Mouse (Mus musculus): ENCODE data around the gene Crot. TPM values are rescaled to one million over a fixed set of nuclear protein-coding genes. Genes with fewer than 3 reads are reported as not detected.
"Not testable (repeated sequence)": the region's sequence is repeated elsewhere in the genome, so short reads cannot be mapped to it uniquely, and the experiment has no call there.

Crot gene
- total RNA-seq, 2 experiments from 2014 or later, result 22.5 to 27.4 TPM

DNA sequence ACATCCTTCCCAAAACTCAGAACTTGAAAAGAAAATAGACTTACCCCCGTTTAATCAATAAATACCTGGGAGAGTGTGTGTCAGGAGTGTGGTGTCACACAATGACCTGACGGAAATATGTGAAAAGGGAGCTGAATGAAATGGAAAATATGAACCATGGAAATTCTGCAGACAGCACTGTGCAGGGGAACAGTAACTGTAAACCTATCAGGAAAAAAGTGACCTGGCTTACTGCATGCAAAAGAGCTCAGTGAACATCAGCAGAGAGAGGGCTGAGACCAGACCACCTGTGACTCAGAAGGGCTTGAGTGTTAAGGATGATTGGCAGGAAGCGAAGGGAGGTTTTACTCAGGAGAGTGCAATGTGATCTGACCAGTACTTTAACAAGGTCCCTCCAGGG is 11.7 kb downstream of the Crot start:
- Histone ChIP-seq H3K4me3 (no peak overlapping the region), H3K27ac (no peak overlapping the region)
- DNase-seq (ENCODE audit: low spot score in 2 of 2), result no peak
- no peak for TF ChIP-seq CTCF (conservative IDR thresholded peaks at IDR 0.05)

DNA sequence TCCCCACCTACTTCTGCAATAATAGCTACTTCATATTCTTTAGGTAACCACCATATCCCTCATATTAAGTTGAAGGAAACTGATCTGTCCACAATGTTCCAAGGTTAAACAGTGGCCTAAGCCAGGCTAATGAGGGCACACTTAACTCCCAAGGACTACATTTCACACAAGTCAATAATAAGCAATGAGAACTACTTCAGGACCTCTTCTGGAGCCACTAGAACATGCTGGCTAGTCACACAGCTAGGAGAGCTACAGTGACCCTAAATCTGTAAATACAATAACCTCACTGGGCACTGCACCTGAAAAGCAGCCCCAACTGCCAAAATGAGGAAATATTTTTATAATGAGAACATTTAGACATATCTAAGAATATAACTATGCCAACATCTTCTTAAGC is 22.4 kb downstream of the Crot start:
- Histone ChIP-seq H3K4me3 (no peak overlapping the region), H3K27ac (no peak overlapping the region)
- TF ChIP-seq CTCF (conservative IDR thresholded peaks at IDR 0.05), result no peak
- DNase-seq (ENCODE audit: low spot score in 2 of 2), result no peak

DNA sequence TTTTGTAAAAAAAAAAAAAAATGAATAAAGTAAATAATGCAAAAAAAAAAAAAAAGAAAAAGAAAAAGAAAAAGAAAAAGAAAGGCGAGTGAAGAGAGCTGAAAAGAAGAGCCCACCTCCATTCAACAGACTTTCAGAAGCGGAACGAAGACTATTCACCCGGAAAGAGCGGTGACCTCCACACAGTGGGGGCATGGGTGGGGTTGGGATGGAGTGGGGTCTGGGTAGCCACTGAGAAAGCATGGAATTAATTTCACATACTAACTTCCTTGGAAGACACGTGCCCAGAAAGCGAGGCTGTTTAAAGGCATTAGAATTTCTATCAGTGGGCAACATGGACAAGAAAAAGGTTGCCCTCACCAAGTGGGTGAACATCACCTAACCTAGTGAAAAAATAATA is 24.8 kb downstream of the Crot start:
- DNase-seq (ENCODE audit: low spot score in 2 of 2), result no peak
- no peak overlapping the region for H3K27ac ChIP-seq
- no peak for TF ChIP-seq CTCF (conservative IDR thresholded peaks at IDR 0.05)
- no peak overlapping the region for H3K4me3 ChIP-seq

DNA sequence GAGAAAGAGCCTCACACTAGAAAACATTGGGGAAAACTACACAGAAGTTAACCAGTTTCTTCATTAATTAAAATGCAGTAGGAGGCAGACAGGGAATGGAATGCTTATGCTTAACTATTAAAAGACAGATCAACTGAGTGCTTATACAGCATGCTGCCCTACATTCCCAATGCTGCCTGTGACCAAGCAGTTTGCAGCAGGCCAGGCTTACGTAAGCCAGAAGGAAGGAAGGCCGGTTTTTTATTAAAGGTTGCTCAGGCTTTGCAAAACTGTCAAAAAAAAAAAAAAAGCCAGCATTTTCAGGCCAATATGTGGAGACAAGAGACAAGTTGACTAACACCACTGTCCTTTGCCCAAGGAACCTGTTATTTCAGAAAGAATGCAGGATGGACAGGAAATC is 26.4 kb downstream of the Crot start:
- no peak overlapping the region for H3K4me3 ChIP-seq
- H3K27ac ChIP-seq, result no peak overlapping the region
- TF ChIP-seq CTCF (conservative IDR thresholded peaks at IDR 0.05), result no peak
- no peak for DNase-seq (ENCODE audit: low spot score in 2 of 2)

DNA sequence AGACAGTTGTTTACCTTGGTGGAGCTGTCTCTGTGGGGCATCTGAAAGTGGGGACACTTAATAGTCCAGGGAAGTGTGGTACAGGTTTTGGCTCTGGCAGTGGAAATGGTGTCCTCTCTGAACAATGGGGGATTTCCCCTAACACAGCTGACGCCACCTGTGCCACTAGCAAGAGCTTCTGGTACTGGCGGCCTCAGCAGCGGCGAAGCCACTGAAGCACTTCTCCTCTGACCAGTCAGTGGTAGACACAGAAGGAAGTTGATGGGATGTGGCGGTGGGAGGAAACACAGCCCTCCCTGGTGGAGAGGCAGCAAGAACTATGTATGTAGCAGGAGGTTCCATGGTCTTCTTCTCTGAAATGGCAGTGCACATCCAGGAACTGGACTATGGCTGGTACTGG is 32.6 kb downstream of the Crot start:
- Histone ChIP-seq H3K4me3 (no peak overlapping the region), H3K27ac (no peak overlapping the region)
- no peak for TF ChIP-seq CTCF (conservative IDR thresholded peaks at IDR 0.05)
- DNase-seq (ENCODE audit: low spot score in 2 of 2), result no peak

DNA sequence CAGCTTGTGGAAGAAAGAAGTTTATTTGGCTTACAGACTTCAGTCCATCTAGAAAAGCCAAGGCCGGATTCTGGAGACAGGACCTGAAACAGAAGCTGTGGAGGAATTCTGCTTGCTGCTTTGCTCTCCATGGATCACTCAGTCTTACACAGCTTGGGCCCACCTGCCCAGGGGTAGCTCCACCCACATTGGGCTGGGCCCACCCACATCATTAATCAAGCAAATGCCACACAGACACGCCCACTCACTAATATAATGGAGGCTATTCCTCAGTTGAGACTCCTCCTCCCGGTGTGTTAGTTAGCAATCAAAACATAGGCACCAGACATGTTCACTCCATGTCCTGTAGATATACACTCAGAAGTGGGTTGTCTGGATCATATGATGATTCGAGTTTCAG is 36.6 kb downstream of the Crot start:
- Histone ChIP-seq H3K4me3 (no peak overlapping the region), H3K27ac (no peak overlapping the region)
- no peak for DNase-seq (ENCODE audit: low spot score in 2 of 2)
- no peak for TF ChIP-seq CTCF (conservative IDR thresholded peaks at IDR 0.05)

DNA sequence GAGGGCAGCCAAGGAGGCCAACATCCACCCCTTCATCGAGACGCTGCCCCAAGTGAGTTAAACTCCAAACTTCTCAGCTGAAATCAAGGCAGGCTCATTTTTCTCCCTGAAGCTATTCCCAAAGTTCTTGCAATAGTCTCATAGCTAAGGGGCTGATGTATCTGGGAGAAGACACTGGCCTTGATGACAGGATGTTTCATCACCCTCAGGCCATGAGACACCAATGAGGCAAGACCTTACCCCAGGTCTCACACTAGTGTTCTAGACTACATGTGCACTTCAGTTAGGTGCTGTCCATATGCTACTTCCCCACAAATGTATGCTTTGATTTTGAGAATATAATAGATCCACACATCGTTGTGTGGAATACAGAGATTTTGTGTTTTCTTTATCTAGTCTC is 41.6 kb downstream of the Crot start:
- no peak for TF ChIP-seq CTCF (conservative IDR thresholded peaks at IDR 0.05)
- H3K4me3 ChIP-seq, result no peak overlapping the region

DNA sequence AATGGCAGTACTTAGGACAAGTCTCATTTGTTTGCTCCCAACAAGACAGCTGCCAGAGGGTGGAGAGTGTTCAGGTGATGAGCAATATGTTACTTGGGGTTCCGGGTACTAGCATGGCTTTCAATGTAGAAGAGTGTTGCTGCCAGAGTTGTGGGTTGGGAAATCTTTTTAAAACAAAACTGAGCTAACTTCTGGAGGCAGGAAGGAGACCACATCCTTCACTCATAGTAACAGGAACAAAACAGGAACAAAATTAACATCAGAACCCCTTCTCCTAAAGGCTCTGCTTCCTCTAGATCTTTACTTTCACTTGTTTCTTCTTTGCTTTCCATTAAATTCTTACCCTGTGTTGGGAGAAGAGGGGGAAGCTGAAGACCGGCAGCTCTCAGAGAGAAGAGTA is 43.5 kb downstream of the Crot start:
- no peak overlapping the region for H3K4me3 ChIP-seq
- no peak for DNase-seq (ENCODE audit: low spot score in 2 of 2)
- TF ChIP-seq CTCF (conservative IDR thresholded peaks at IDR 0.05), result no peak
- no peak overlapping the region for H3K27ac ChIP-seq

More for the DNA sequence above, 41.6 kb downstream of the Crot start:
- no peak overlapping the region for H3K27ac ChIP-seq
- no peak for DNase-seq (ENCODE audit: low spot score in 2 of 2)

DNA sequence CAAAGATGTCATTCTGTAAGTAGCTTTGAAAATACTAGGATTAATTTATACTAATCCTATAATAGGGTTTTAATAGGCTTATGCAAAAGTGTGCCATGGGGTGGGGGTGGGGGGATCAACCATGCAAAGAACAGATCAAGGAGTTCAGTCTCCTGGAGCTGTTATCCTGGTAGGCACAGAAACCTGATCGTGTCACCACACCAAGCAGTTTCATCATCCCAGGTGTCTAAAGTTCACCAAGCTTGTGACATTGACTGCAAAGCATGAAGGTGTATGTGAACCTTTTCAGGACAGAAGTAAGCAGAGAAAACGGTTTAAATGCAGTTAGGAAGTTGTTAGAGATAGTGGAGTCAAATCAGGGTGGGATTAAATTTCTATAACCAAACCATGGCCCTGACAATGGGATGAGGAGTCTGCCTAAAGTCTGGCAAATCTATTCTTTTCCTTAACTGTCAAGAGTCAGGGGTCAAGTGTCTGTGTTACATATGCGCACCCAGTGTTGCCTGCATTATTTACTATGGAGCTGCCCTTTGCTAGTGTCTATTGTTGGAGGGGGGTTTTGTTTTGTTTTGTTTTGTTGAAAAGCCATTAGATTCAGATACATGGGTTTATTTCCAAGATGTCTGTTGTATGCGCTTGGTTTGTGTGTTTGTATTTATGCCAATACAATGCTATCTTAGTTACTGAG is 49.6 kb downstream of the Crot start:
- H3K27ac ChIP-seq, result no peak overlapping the region
- no peak for DNase-seq (ENCODE audit: low spot score in 2 of 2)
- no peak for TF ChIP-seq CTCF (conservative IDR thresholded peaks at IDR 0.05)
- H3K4me3 ChIP-seq, result no peak overlapping the region

DNA sequence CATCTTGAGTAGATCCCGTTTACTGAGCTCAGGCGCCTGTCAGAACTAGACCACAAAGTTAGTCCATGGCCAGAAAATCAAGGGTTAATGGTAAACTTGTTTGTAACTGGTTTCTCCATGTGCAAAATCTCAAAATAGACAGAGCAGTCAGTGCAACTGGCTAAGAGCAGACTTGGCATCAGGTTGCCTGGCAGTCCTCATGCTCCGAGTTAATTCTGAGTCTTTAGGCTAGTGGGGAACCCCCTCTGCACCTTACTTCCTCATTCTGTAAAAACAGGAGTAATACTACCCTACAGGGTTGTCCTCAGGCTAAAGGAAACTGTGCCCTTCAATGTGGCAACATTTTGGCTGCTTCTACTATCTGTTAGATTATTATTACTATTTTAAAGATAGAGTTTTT is 53.3 kb downstream of the Crot start:
- Histone ChIP-seq H3K4me3 (no peak overlapping the region), H3K27ac (no peak overlapping the region)
- no peak for DNase-seq (ENCODE audit: low spot score in 2 of 2)
- no peak for TF ChIP-seq CTCF (conservative IDR thresholded peaks at IDR 0.05)

DNA sequence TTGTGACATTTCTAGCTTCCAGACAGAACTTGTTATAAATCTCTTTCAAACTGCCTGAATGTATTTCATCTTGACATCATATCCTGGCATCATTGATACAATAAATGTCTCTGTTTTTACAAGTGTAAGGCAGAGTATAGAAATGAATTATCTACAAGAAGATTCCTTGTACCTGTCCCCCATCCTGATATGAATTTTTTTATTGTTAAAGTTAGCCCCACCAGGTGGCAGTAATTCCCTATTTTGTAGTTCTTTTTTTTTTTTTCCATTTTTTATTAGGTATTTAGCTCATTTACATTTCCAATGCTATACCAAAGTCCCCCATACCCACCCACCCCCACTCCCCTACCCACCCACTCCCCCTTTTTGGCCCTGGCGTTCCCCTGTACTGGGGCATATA is 55.9 kb downstream of the Crot start:
- DNase-seq (ENCODE audit: low spot score in 2 of 2); H3K4me3 ChIP-seq; H3K27ac ChIP-seq: not testable (repeated sequence)
- peak; percentile 64 for TF ChIP-seq CTCF (conservative IDR thresholded peaks at IDR 0.05)

DNA sequence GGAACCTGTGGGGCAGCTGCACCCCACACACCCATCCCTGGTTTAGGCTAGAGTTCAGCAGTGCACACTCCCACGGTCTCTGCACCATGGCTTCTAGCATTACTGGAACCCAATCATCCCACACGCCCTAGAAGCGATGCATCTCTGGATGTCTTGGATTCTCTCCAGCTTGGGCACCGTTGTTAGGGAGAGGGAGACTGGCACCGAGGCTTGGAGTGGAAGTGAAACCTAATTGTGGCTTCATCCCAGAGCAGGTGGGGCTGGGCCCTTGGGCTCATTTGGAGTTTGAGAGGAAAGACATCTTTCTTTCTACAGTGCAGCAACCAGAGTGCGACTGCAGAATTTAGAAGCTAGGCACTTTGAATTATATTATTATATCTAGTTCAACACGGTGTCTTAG is 59.2 kb downstream of the Crot start:
- H3K27ac ChIP-seq, result no peak overlapping the region
- TF ChIP-seq CTCF (conservative IDR thresholded peaks at IDR 0.05), result no peak
- no peak for DNase-seq (ENCODE audit: low spot score in 2 of 2)
- no peak overlapping the region for H3K4me3 ChIP-seq

DNA sequence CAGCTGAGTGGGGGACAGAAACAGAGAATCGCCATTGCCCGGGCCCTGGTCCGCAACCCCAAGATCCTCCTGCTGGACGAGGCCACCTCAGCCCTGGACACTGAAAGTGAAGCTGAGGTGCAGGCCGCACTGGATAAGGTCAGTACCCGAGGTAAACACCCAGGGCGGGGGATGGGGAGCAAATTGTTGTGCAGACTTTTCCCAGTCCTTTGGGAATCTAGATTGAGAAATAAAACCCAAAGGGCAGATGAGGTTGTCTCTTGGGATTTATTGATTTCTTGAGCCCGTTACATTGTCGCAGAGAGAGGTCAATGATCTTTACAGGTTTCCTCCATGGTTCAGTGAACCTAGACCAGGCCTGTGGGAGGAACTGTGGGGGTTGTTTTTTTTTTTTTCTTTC is 68.7 kb downstream of the Crot start:
- no peak overlapping the region for H3K4me3 ChIP-seq
- TF ChIP-seq CTCF (conservative IDR thresholded peaks at IDR 0.05), result no peak
- no peak overlapping the region for H3K27ac ChIP-seq
- no peak for DNase-seq (ENCODE audit: low spot score in 2 of 2)

DNA sequence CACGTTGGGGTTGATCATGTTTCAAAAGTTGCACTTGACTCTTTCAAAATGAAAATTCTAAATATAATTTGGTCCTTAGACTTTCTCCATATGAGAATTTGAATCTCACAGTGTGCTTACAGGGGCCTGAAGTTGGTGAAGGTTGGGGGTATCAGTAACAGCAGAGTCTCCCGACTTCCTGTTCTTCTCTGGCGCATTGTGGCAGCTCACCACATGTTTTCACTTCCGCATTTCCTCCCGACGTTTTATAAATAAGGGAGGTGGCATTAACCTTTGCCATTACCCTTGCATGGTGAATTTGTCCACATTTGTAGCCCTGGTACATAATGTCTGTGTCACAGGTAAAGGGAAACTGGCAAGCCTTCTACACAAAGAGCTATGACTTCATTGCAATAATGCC is 80.1 kb downstream of the Crot start:
- no peak for TF ChIP-seq CTCF (conservative IDR thresholded peaks at IDR 0.05)
- no peak for DNase-seq (ENCODE audit: low spot score in 2 of 2)
- H3K27ac ChIP-seq, result no peak overlapping the region
- no peak overlapping the region for H3K4me3 ChIP-seq

DNA sequence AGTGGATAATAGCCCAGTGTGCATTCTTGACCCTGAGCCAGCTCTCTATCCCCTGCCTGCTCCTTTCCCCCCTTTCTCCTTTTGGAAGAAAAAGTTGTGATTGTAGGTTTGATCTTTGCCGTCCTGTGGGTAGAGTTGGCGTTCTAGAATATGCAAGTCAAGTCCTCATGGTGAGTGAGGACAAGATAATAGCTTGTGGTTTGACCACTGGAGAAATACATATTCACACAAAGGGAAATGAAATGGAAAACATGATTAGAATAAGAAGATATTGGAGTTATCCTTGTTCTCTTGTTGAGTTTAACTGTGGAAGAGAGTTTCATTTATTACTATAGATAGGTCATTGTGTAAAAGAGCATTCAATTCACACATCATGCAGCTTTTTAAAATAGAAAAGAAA is 80.7 kb downstream of the Crot start:
- no peak for TF ChIP-seq CTCF (conservative IDR thresholded peaks at IDR 0.05)
- DNase-seq (ENCODE audit: low spot score in 2 of 2), result no peak
- H3K27ac ChIP-seq, result no peak overlapping the region
- no peak overlapping the region for H3K4me3 ChIP-seq

Other genes starting within 250 kb of the Crot start
- 1 to 10 TPM; 3.4 to 4.8 TPM for gene Abcb1b, start 199.2 kb downstream of the Crot start, total RNA-seq (2021)
- 1 to 10 TPM; 5.8 to 6.5 TPM for gene Abcb4, start 103.6 kb downstream of the Crot start, total RNA-seq (2021)
- gene Tmem243, start 103.3 kb upstream of the Crot start, total RNA-seq (2021), result 1 to 10 TPM; 8.4 to 9.0 TPM
- gene Dmtf1, start 164.5 kb upstream of the Crot start, total RNA-seq (2021), result 10 to 100 TPM; 55.9 to 64.2 TPM